Mouse (Mus musculus) cerebellum, postnatal 25 days (tissue): Measurements from ENCODE around the gene Gm3264.
"Not testable (repeated sequence)": the region's sequence is repeated elsewhere in the genome, so short reads cannot be mapped to it uniquely, and the experiment has no call there.

Experiments used
- DNase-seq, 2 experiments: peaks; one replicate each; pipeline ENCODE4 v3.0.0; 2021; ENCODE audit warnings: mixed read lengths in 2 of 2

The Gm3264 gene

GRCm38 (mm10) chr14:4855299-4855980 lies at the start of gene Gm3264:
TSS of gene Gm3264 (plus strand) at chr14:4855576.
- DNase-seq = peak; percentile 2 to 9

DNA sequence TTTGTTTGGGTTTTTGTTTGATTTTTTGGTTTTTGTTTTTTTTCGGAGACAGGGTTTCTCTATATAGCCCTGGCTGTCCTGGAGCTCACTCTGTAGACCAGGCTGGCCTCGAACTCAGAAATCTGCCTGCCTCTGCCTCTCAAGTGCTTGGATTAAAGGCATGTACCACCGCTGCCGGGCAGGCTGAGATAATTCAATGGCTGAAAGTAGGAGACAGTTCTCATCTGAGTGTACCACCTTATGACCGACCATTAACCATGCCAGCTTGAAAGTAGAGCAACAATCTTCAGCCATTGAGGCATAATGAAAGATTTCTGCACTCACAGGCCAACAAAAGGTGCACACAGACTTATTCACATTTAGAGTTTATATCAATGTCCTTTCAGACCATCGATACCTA lies 49.0 kb upstream of the Gm3264 start:
- peak; percentile 3 to 9 for DNase-seq

- DNase-seq = not testable (repeated sequence)
Observed at GRCm38 (mm10) chr14:4821950-4822349, 33.4 kb upstream of the Gm3264 start.

DNA sequence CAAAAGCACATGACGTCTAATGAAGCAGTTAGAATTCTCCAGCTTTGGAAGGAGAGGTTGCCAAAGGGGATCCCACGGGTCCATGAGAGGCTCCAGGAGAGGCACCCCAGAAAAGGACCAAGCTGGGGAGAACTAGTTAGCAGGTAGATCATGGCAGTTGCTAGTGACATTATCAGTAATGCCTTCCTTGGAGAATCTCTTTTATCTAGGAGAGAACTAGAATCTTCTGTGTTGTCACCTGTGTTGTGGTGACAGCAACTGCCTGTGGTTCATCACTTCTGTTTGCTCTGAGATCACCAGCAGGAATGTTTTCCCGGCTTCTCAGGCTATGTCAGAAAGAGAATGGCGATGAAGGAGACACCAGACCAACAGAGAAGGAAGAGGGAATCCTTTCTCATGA lies 17.6 kb upstream of the Gm3264 start, which contains the start of gene Gm3269:
Gene Gm3269, plus strand, starts transcription at position 301 of the 400 bp plus-strand sequence.
- DNase-seq = not testable (repeated sequence)

- not testable (repeated sequence) for DNase-seq
Observed at GRCm38 (mm10) chr14:4892116-4892515, 36.7 kb downstream of the Gm3264 start, which contains the start of gene Gm3278. TSS of gene Gm3278 (plus strand) at chr14:4892416.
